Mouse (Mus musculus): ENCODE data around the gene Tnr.

- TF ChIP-seq GATA1 (IDR thresholded peaks at IDR 0.05; ENCODE audit: borderline replicate concordance, low read length) (no peak), FLI1 (IDR thresholded peaks at IDR 0.05; ENCODE audit: low read length) (no peak)
Observed at GRCm38 (mm10) chr1:159741237-159742002, 217.9 kb downstream of the Tnr start.
